Mouse (Mus musculus): ENCODE measurements around the gene Atcay. TPM values are rescaled to one million over a fixed set of nuclear protein-coding genes. Genes with fewer than 3 reads are reported as not detected.

Gene Atcay
- total and polyA plus RNA-seq, 3 experiments = 0.19 to 0.33 TPM; not detected in 1

GRCm38 (mm10) chr10:81254886-81255285, 24.3 kb upstream of the Atcay start:
- Histone ChIP-seq H3K27ac (ENCODE audit: control insufficient read depth, low read depth, low read length) (no peak overlapping the region), H3K27me3 (ENCODE audit: control insufficient read depth in 1 of 2, insufficient read depth in 2 of 2, low read length in 2 of 2) (no peaks in the 10 kb centered on the region), H3K4me3 (ENCODE audit: control insufficient read depth in 1 of 2, insufficient read depth in 1 of 2, low read depth in 2 of 2, low read length in 2 of 2) (no peak overlapping the region), H3K79me2 (ENCODE audit: control insufficient read depth, insufficient read depth, low read length, poor library complexity) (no peaks in the 10 kb centered on the region), H3K4me1 (ENCODE audit: control insufficient read depth in 1 of 2, insufficient read depth in 2 of 2, low read length in 2 of 2) (no peaks in the 10 kb centered on the region), H3K9me3 (replicated peaks; ENCODE audit: insufficient read depth, low read length) (no peaks in the 10 kb centered on the region), H3K9ac (ENCODE audit: control insufficient read depth, low read depth, low read length, poor library complexity, severe bottlenecking) (no peak overlapping the region), H3K36me3 (ENCODE audit: control insufficient read depth in 1 of 2, insufficient read depth in 2 of 2, low read length in 2 of 2) (no peaks in the 10 kb centered on the region)
- TF ChIP-seq KAT2A (conservative IDR thresholded peaks at IDR 0.05; ENCODE audit: low read depth, low read length) (no peak), TCF12 (IDR thresholded peaks at IDR 0.05; ENCODE audit: low read depth, low read length) (no peak), ETS1 (IDR thresholded peaks at IDR 0.05; ENCODE audit: low read depth, low read length) (no peak), MAZ (IDR thresholded peaks at IDR 0.05; ENCODE audit: low read depth, low read length) (no peak), POLR2A (IDR thresholded peaks at IDR 0.05; ENCODE audit: control insufficient read depth in 1 of 2, insufficient read depth in 1 of 2, low read depth in 1 of 2, low read length in 2 of 2, poor library complexity in 1 of 2) (no peak), SMC3 (IDR thresholded peaks at IDR 0.05; ENCODE audit: low read depth, low read length) (no peak), NRF1 (IDR thresholded peaks at IDR 0.05; ENCODE audit: insufficient read depth, low read depth, low read length, poor library complexity, severe bottlenecking) (no peak), BHLHE40 (IDR thresholded peaks at IDR 0.05; ENCODE audit: borderline replicate concordance, low read depth, low read length) (no peak), MYB (IDR thresholded peaks at IDR 0.05; ENCODE audit: low read depth, low read length) (no peak), HCFC1 (IDR thresholded peaks at IDR 0.05; ENCODE audit: low read depth, low read length) (no peak), UBTF (IDR thresholded peaks at IDR 0.05; ENCODE audit: borderline replicate concordance, insufficient read depth, low read depth, low read length) (no peak), RCOR1 (IDR thresholded peaks at IDR 0.05; ENCODE audit: low read depth, low read length) (no peak), ZC3H11A (IDR thresholded peaks at IDR 0.05; ENCODE audit: low read depth, low read length) (no peak), POLR2AphosphoS5 (IDR thresholded peaks at IDR 0.05; ENCODE audit: borderline replicate concordance, low read depth, low read length) (no peak), MAX (IDR thresholded peaks at IDR 0.05; ENCODE audit: low read length) (no peak), CHD1 (IDR thresholded peaks at IDR 0.05; ENCODE audit: low read depth, low read length) (no peak), USF1 (IDR thresholded peaks at IDR 0.05; ENCODE audit: low read depth, low read length) (no peak), ELF1 (IDR thresholded peaks at IDR 0.05; ENCODE audit: low read depth, low read length) (no peak), ZNF384 (IDR thresholded peaks at IDR 0.05; ENCODE audit: low read depth, low read length) (no peak)
- DNase-seq (ENCODE audit: low read depth, low spot score) = no peak

Data from MEL (cell line).